Mouse (Mus musculus): Measurements from ENCODE around the gene Fam24a. TPM values are rescaled to one million over a fixed set of nuclear protein-coding genes. Genes with fewer than 3 reads are reported as not detected.

The Fam24a gene
- total RNA-seq, 2 experiments from 2014 or later = not detected

Other genes starting within 250 kb of the Fam24a start
- not detected in 2 replicates for gene 4933402N03Rik, start 187.6 kb upstream of the Fam24a start, total RNA-seq (2015)
- gene 4933402N03Rik, start 187.6 kb upstream of the Fam24a start, total RNA-seq (2017) = not detected in 2 replicates
- gene 5430419D17Rik, start 159.5 kb upstream of the Fam24a start, total RNA-seq (2015) = not detected in 2 replicates
- gene 5430419D17Rik, start 159.5 kb upstream of the Fam24a start, total RNA-seq (2017) = not detected in 2 replicates
- not detected in 2 replicates for gene Cuzd1, start 11.6 kb upstream of the Fam24a start, total RNA-seq (2015)
- not detected in 2 replicates for gene Cuzd1, start 11.6 kb upstream of the Fam24a start, total RNA-seq (2017)
- not detected in 2 replicates for gene Fam24b, start 4.3 kb upstream of the Fam24a start, total RNA-seq (2015)
- not detected in 2 replicates for gene Fam24b, start 4.3 kb upstream of the Fam24a start, total RNA-seq (2017)
- gene 2310057M21Rik, start 28.9 kb downstream of the Fam24a start, total RNA-seq (2015) = 6.3 and 9.4 TPM in 2 replicates
- gene 2310057M21Rik, start 28.9 kb downstream of the Fam24a start, total RNA-seq (2017) = 2.8 and 3.3 TPM in 2 replicates
- 16.1 and 17.4 TPM in 2 replicates for gene Pstk, start 37.3 kb downstream of the Fam24a start, total RNA-seq (2015)
- 7.2 and 13.3 TPM in 2 replicates for gene Pstk, start 37.3 kb downstream of the Fam24a start, total RNA-seq (2017)
- gene Ikzf5, start 76.7 kb downstream of the Fam24a start, total RNA-seq (2015) = 26.8 and 29.6 TPM in 2 replicates
- 25.2 and 26.3 TPM in 2 replicates for gene Ikzf5, start 76.7 kb downstream of the Fam24a start, total RNA-seq (2017)
- gene Acadsb, start 76.7 kb downstream of the Fam24a start, total RNA-seq (2015) = 21.5 and 33.0 TPM in 2 replicates
- 43.1 and 56.8 TPM in 2 replicates for gene Acadsb, start 76.7 kb downstream of the Fam24a start, total RNA-seq (2017)
- not detected in 2 replicates for gene Hmx3, start 209.0 kb downstream of the Fam24a start, total RNA-seq (2015)
- gene Hmx3, start 209.0 kb downstream of the Fam24a start, total RNA-seq (2017) = not detected in 2 replicates
- 0.18 TPM in 1 of 2 replicates, not detected in the other for gene Hmx2, start 214.9 kb downstream of the Fam24a start, total RNA-seq (2015)
- 0.33 TPM in 1 of 2 replicates, not detected in the other for gene Hmx2, start 214.9 kb downstream of the Fam24a start, total RNA-seq (2017)
- 151 and 167 TPM in 2 replicates for gene Bub3, start 226.4 kb downstream of the Fam24a start, total RNA-seq (2015)
- gene Bub3, start 226.4 kb downstream of the Fam24a start, total RNA-seq (2017) = 89.6 and 91.0 TPM in 2 replicates